Mouse (Mus musculus) right cerebral cortex, postnatal 14 days (tissue): ENCODE measurements around the gene Itsn2.
"Not testable (repeated sequence)": the region's sequence is repeated elsewhere in the genome, so short reads cannot be mapped to it uniquely, and the experiment has no call there.

Source experiments
- DNase-seq: peaks from one replicate; pipeline ENCODE4 v3.0.0; 2022

The Itsn2 gene

GRCm38 (mm10) chr12:4592541-4593165 is at the start of gene Itsn2, which contains the start of gene Gm3625:
Itsn2 (plus strand) TSS chr12:4592638.
Gm3625 (minus strand) TSS chr12:4592927.
- DNase-seq, result peak; percentile 70

DNA sequence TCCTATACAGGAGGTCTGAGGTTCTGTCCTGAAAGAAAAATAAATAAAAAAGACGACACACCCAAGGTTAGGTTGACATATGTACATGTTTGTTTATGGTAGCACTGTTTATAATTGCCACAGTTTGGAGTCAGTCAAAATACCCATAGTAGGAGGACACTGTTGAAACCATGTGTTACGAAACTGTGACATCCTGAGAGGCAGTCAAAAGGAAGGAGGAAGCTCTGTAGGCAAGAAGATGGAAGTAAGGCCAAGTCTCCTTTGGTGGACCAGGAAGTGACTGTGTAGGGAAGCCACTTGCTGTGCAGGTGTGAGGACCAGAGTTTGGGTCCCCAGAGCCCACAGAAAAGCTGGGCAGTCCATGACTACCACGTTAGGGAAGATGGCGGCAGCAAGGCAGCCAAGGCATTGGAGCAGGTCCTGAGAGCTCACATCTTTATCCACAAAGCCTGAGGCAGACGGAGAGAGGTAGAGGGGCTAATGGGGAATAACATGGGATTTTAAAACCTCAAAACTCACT is 48.0 kb upstream of the Itsn2 start:
- DNase-seq, result no peak

DNA sequence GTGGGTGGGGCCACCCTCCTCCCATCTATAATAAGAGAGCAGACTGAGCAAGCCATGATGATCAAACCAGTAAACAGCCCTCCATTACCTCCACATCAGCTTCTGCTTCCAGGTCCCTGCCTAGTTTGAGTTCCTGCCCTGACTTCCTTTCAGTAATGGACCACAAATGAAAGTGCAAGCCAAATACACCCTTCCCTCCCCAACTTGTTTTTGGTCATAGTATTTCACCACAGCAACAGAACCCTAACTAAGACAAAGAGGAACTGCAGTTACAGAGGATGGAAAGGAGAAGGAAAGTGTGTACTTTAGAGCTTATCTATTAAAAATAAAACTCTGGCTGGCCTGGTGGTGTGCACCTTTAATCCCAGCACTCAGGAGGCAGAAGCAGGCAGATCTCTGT is 47.0 kb upstream of the Itsn2 start:
- DNase-seq, result no peak

DNA sequence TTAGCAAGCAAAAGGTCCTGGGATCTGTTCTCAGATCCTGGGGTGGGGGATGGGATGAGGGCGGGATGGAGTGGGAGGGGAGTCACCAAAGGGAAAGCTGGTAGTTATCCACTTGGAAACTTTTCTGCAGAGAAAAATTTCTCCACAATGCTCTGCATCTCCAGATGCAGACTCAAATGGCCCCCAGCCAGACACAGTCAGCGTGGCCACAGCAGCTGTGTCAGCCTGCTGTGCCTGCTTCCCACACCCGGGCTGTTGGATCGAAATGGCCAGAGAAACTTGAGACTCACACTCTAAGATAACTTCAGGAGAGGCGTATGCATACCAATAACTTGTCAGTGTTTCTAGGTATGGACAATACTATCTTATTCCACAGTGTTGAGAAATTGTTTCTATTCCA is 45.9 kb upstream of the Itsn2 start:
- no peak for DNase-seq

- DNase-seq, result no peak
Observed at GRCm38 (mm10) chr12:4547557-4547956, 44.9 kb upstream of the Itsn2 start.

DNA sequence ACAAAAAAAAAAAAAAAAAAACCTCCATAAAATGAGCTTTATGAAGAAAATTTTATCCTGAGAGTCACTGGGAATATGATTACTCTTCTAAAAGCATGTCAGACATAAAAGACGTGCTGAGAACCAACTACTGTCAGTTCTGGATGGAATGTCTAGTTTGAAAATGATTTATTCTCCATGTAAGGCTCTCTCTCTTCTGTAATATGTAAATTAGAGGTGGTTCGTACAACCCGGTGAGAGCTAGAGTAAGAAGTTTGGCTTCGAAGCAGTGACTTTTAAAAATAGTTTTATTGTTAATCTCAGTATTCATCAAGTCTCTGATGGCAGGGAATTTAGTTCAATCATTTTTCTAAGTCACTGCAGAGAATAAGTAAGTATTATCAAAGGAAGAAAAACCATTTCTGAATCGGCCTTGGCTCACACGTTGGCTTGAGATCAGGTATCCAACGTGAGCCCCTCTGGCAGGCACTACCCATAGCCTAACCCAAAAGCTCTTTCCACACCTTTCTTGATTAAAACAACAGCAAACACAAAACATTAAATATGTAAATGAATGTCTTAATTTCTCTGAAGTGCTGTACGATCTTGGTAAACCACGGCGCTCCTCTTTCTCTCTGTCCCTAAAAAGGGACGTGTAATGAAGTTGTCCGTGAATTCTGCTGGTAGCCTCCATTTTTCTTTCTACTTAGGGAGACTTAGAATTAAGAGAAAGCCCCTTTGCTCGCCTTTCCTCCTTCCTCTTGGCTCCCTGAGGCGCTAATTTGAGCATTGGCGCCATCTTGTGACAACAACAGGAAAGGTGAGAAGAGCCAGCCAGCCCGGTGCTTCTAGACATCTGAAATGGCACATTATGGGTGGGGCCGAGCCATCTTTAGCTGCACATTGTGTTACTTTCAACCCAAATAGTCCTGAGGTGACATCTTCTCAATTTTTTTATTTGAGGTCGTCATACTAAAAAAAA is 44.1 kb upstream of the Itsn2 start:
- peak; percentile 73 for DNase-seq

- not testable (repeated sequence) for DNase-seq
Observed at GRCm38 (mm10) chr12:4553704-4554103, 38.7 kb upstream of the Itsn2 start.

- DNase-seq, result no peak
Observed at GRCm38 (mm10) chr12:4555451-4555850, 37.0 kb upstream of the Itsn2 start.

DNA sequence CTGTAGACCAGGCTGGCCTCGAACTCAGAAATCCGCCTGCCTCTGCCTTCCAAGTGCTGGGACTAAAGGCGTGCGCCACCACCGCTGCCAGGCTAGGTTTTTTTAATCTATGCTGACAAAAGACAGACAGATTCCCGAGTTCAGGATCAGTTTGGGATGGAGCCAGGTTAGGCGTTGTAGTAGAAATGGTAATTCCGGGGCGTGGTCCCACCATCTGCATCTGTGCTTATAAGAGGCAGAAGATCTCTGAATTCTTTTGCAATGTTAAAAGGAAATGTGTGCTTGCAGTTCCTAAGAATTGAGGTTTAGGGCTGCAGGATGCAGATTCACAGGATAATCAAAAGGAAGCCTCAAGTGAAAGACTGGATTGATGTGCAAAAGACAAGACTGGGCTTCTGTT is 35.5 kb upstream of the Itsn2 start:
- DNase-seq, result no peak

DNA sequence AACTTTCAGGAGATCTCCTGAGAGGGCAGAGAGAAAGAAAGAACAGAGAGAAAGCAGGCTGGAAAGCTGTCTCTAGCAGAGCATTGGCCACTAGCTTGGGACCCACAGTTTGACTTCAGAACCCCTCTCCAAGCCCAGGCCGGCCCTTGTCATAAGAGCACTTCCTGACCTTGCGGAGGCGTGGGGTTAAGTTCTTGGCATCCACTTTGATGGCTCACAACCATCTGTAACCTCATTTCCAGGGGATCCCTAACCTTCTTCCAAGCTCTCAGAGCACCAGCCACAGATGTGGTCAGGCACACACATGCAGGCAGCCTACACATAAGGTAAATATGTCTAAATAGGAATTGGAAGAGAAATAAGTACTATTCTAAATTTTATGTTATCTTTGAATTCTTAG is 35.0 kb upstream of the Itsn2 start:
- no peak for DNase-seq

DNA sequence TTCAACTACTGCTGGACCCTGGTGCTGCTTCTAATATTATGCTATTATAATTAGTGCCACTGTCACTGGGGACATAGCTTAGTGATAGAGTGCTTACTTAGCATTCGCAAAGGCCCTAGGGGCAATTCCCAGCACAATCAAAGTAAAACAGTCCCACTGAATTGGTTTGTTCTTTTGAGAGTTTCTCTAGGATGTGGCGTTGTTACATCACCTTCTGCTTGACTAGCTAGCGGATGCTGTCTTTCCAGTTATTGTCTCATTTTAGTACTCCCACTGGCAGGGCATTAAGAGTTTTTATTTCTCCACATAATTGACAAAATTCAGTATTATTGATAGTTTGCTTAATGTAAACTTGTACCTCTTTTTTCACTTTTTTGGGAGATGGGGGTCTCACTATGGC is 34.4 kb upstream of the Itsn2 start:
- DNase-seq, result no peak

DNA sequence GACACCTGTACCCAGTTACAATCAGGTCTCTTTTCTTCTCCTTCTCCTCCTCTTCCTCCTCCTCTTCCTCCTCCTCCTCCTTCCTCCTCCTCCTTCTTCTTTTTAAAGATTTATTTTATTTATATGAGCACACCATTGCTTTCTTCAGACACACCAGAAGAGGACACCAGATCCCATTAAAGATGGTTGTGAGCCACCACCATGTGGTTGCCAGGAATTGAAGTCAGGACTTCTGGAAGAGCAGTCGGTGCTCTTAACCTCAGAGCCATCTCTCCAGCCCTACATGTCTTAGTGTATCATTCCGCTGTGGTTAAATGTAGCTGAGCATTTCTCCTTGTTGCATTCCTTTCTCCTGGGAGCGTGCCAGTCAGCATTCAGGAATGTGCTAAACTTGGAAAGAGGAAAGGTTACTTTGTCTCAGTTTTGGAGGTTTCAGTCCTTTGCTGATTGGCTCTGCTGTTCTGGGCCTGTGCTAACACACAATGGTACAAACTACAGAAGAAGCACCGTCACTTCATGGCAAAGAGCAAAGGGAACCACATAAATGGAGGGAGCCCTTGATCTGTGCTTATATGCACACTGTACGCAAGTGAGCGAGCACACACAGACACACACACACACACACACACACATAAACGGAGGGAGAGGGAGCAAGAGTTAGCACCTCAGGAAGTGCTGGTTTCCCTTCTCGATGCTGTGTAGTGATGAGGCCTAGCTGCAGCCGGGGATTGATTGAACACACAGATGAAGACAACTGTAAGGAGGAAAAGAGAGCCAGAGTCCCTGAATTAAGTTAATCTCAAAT is 33.8 kb upstream of the Itsn2 start:
- no peak for DNase-seq

GRCm38 (mm10) chr12:4571864-4572263 is 20.6 kb upstream of the Itsn2 start:
- DNase-seq, result no peak

- DNase-seq, result no peak
Observed at GRCm38 (mm10) chr12:4574065-4574464, 18.4 kb upstream of the Itsn2 start.

DNA sequence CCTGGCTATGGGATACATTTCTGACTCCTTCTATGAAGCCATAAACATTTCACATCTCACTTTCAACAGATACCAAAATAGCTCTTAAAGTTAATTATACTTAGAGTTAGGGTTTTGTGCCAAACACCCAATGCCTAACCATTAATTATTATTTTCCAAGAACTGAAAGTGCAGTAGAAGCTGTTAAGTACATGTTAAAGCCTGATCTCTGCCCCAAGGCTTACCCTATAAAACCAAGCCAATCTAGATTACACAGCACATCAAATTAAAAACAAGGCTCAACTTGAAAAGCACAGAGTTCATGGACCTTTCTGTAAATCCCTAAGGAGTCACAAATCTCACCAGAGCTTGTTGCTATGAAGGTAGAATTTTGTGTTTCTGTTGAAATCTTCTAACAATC is 10.1 kb upstream of the Itsn2 start:
- no peak for DNase-seq

GRCm38 (mm10) chr12:4587846-4588245 is 4.6 kb upstream of the Itsn2 start:
- no peak for DNase-seq

- peak; percentile 36 for DNase-seq
Observed at GRCm38 (mm10) chr12:4588603-4589002, 3.8 kb upstream of the Itsn2 start.

GRCm38 (mm10) chr12:4592025-4592424 is 413 bp upstream of the Itsn2 start:
- DNase-seq, result no peak

DNA sequence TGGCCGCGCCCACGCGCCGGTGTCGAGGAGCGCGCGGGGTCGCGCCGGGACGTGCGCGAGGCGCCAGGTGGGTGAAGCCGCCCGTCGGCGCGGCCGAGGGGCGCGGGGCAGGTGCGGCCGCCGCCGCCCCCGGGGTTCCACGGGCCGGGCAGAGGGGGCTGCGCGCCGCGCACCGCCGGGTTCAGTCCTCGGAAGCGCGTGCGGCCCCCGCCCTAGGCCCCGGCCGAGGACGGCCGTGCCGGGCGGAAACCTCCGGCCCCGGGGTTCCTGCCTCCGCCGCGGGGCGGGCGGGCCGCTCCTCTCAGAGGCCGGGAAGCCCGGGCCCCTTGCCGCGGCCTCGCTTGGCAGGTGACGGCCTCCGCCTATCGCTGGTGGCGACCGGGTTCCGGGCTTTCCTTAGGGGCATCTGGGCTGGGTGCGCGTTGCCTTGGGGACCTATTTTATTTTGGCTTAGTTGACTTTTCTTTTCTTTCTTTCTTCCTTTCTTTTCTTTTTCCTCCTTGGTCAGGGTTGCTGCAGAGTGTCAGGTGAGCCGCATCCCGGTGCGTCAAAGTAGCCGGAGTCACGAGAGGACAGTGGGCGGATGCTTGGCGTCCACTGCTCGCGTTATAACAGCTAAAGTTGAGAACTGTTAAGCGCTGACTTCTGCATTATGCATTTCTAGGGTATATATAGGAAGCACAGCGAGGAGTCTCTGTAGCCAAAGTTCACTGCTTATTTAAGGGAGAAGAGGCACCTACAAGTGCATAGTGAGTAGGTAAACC is 910 bp downstream of the Itsn2 start:
- peak; percentile 42 for DNase-seq

- DNase-seq, result no peak
Observed at GRCm38 (mm10) chr12:4593930-4594391, 1.5 kb downstream of the Itsn2 start.

DNA sequence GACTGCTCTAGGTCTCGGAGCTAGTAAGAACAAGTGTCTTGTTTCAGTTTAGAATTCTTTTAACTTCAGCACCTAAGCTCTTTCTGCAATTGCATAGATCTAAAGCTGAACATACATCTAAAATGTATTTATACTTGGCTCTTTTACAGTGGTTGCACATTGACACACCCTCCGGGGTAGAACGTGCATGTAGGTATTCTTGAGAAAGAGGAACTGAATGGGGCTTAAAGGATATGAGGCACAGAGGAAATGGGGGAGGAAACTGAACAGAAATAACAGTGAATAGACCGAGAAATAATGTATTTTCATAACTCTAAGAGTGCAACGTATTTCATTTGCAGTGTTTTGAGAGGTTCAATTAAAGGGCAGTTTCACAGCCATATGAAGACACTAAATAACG is 2.6 kb downstream of the Itsn2 start:
- DNase-seq, result no peak
